Mouse (Mus musculus) forebrain, embryonic 16.5 days (tissue): ENCODE measurements around the gene Farp1. TPM values are rescaled to one million over a fixed set of nuclear protein-coding genes. Genes with fewer than 3 reads are reported as not detected.

Experiments used
- ATAC-seq: fragments of 200-750 bp; cut with Nextera tagmentation; 2 replicates; pipeline ENCODE4 v1.8.0; 2017; ENCODE audit warnings: mild to moderate bottlenecking, moderate library complexity
- H3K27ac ChIP-seq: fragments of 300-500 bp; sonication (generic); 2 replicates; pipeline ENCODE4 v1.5.1; 2014; ENCODE audit warnings: low read length, control low read depth
- H3K27me3 ChIP-seq: fragments of 300-500 bp; sonication (generic); replicated peaks from 2 replicates; pipeline ENCODE4 v1.6.1; 2014; ENCODE audit warnings: low read length; ENCODE audit not compliant: control insufficient read depth, insufficient read depth
- H3K36me3 ChIP-seq: fragments of 300-500 bp; sonication (generic); 2 replicates; pipeline ENCODE4 v1.6.1; 2014; ENCODE audit not compliant: control insufficient read depth, insufficient read depth
- H3K4me1 ChIP-seq: fragments of 300-500 bp; sonication (generic); replicated peaks from 2 replicates; pipeline ENCODE4 v1.6.1; 2014; ENCODE audit warnings: low read length; ENCODE audit not compliant: control insufficient read depth, insufficient read depth
- H3K4me2 ChIP-seq: fragments of 300-500 bp; sonication (generic); 2 replicates; pipeline ENCODE4 v1.6.1; 2014; ENCODE audit warnings: mild to moderate bottlenecking, low read length, control low read depth
- H3K4me3 ChIP-seq: fragments of 300-500 bp; sonication (generic); replicated peaks from 2 replicates; pipeline ENCODE4 v1.5.1; 2014; ENCODE audit warnings: mild to moderate bottlenecking, low read length, control low read depth
- H3K9ac ChIP-seq: fragments of 300-500 bp; sonication (generic); replicated peaks from 2 replicates; pipeline ENCODE4 v1.6.1; 2014; ENCODE audit warnings: low read depth, low read length, control low read depth
- H3K9me3 ChIP-seq: fragments of 300-500 bp; sonication (generic); 2 replicates; pipeline ENCODE4 v1.6.1; 2016; ENCODE audit warnings: low read length; ENCODE audit not compliant: control insufficient read depth
- WGBS: fragments of 180-500 bp; shearing (Covaris S2); extraction: QIAGEN DNeasy Blood & Tissue Kit; methylation state at CpG from one replicate; pipeline ENCODE4 v1.1.7; 2014; 5-methylcytosine and 5-hydroxymethylcytosine counted together
- polyA plus RNA-seq: library from polyadenylated mRNA; unstranded; fragments of >200 nt; fragmentation: Nextera tagmentation; extraction: Ambion mirVana; gene quantifications from 2 replicates; pipeline ENCODE4 v1.2.1, GENCODE M21; 2015

Farp1 gene
- polyA plus RNA-seq, 1 experiment from 2014 or later: 43.6 TPM

DNA sequence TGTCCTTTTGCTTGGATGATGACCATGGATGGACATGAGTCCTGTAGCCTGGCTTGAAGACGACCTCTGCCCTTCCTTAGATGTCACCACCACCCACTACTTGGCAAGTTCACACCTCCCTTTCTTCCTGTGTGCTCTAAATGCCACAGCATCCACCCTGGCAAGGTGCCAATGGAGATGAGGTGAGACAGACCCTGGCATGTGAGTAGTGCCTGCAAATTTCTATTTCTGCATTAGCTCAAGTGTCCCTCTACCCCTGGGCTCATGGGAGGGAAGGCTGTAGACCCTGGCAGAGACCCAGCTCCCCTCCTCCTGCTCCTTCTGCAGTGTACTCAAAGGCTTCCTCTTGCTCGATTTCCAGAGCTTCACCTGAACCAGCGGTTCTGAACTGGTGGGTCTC is 279.9 kb downstream of the Farp1 start:
- H3K4me3 ChIP-seq: no peak overlapping the region
- no peaks in the 10 kb centered on the region for H3K36me3 ChIP-seq
- no peaks in the 10 kb centered on the region for H3K27me3 ChIP-seq
- no peak overlapping the region for H3K9ac ChIP-seq
- peaks cover 15% of the 10 kb centered on the region for H3K4me1 ChIP-seq
- 0 out of 2 replicates have a peak, but pooled peaks have one; percentile 21 for ATAC-seq
- 0 out of 2 replicates have a peak, but pooled peaks cover 2% of the 10 kb centered on the region for H3K9me3 ChIP-seq
- 74% methylated on average over 3 of the region's 3 CpGs for WGBS
- no peak overlapping the region for H3K27ac ChIP-seq
- H3K4me2 ChIP-seq: no peak overlapping the region

DNA sequence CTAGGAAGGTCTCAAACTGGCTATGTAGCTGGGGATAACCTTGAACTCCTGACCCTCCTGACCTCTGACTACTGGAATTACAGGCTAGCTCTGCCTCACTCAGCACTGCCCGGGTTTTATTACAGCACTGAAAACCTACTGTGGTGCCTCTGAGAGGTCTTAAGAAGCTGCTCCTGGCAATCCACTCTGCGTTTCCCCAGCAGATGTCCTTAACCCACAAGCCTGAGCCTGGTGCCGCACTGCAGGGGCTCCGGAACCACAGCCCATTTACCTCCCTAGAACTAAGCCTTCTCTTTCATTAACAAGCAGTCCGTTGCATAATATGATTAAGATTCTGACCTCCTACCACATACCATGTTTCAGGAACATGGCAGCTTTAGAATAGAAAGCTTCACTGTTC is 281.1 kb downstream of the Farp1 start:
- Histone ChIP-seq H3K4me1 (peaks cover 15% of the 10 kb centered on the region), H3K9me3 (0 out of 2 replicates have a peak, but pooled peaks cover 2% of the 10 kb centered on the region), H3K4me3 (no peak overlapping the region), H3K27me3 (no peaks in the 10 kb centered on the region), H3K27ac (no peak overlapping the region), H3K9ac (no peak overlapping the region), H3K36me3 (no peaks in the 10 kb centered on the region), H3K4me2 (no peak overlapping the region)
- no peak; the same call in 1 of the 2 replicates for ATAC-seq
- 43% methylated on average over 5 of the region's 5 CpGs for WGBS

DNA sequence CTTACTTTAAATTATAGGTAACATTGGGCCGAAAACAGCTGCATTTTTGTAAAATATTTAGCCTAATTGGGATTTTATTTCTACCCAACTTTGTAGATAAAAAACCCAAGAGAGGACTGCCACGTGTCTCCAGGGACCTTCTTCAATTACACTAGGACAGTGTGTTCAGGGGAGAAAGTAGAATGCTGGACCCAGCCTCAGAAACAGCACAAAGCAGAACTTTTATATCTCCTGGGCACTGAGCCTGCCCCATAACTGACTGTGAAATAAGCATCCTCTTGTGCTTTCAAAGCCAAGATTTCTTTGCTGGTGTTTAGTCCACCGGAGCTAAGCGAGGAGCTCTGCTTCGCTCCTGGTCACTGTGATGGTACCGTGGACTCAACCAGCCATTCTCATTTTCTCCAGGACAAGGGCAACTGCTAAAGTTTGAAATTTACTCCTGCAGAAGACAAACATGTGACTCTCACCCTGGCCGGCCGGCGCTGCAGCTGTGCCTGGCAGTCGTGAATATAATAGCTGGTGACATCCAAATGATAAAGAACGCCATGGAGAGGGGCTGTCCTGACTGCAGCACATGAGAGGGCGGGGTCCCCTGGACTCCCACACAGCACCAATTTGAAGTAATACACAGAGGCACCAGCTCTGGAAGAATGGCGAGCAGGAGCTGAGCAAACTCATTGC is 281.8 kb downstream of the Farp1 start:
- H3K9me3 ChIP-seq: 0 out of 2 replicates have a peak, but pooled peaks cover 2% of the 10 kb centered on the region
- H3K9ac ChIP-seq: no peak overlapping the region
- H3K4me2 ChIP-seq: no peak overlapping the region
- H3K27ac ChIP-seq: no peak overlapping the region; the same call in 1 of the 2 replicates
- 68% methylated on average over 13 of the region's 13 CpGs for WGBS
- H3K36me3 ChIP-seq: no peaks in the 10 kb centered on the region
- peaks cover 15% of the 10 kb centered on the region for H3K4me1 ChIP-seq
- no peak overlapping the region for H3K4me3 ChIP-seq
- H3K27me3 ChIP-seq: no peaks in the 10 kb centered on the region
- 0 out of 2 replicates have a peak, but pooled peaks have one; percentile 24 for ATAC-seq

DNA sequence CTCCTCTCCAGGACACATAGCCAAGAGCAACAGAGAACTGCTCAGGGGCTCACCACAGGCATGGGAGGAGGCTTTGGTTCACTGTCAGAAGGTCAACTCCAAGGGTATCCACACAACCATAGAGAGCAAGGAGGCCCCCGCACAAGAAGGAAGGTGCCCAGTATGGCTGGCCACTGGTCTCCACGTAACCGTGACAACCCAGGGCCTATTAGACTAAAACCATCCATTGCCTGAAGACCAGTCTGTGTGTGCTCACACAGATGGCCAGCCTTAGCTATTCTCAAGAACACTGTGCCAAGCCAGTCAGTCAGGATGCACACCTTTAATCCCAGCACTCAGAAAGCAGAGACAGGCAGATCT is 282.3 kb downstream of the Farp1 start:
- peaks cover 15% of the 10 kb centered on the region for H3K4me1 ChIP-seq
- 0 out of 2 replicates have a peak, but pooled peaks cover 2% of the 10 kb centered on the region for H3K9me3 ChIP-seq
- no peaks in the 10 kb centered on the region for H3K36me3 ChIP-seq
- H3K9ac ChIP-seq: no peak overlapping the region
- no peaks in the 10 kb centered on the region for H3K27me3 ChIP-seq
- WGBS: 89% methylated on average over 3 of the region's 3 CpGs
- H3K4me2 ChIP-seq: no peak overlapping the region
- H3K4me3 ChIP-seq: no peak overlapping the region
- no peak overlapping the region for H3K27ac ChIP-seq
- no peak for ATAC-seq

DNA sequence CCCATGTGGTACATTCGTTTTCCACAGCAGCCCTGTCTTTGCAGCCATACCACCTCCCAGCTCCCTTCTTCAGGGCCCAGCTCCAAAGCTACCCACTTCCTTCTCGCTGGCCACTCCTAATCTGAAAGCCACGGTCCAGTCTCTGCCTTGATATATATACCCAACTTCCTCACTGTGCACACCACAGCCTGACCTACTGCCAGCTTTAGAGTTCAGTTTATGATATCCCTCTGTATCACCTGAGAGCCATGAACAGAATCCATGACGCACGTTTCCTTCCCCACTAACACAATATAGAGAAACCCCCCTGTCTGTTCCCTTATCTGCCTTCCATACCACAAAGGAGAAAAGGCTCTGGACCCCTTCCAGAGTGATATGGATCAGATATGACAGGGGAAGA is 283.4 kb downstream of the Farp1 start:
- H3K27me3 ChIP-seq: no peaks in the 10 kb centered on the region
- 87% methylated on average over 5 of the region's 5 CpGs for WGBS

DNA sequence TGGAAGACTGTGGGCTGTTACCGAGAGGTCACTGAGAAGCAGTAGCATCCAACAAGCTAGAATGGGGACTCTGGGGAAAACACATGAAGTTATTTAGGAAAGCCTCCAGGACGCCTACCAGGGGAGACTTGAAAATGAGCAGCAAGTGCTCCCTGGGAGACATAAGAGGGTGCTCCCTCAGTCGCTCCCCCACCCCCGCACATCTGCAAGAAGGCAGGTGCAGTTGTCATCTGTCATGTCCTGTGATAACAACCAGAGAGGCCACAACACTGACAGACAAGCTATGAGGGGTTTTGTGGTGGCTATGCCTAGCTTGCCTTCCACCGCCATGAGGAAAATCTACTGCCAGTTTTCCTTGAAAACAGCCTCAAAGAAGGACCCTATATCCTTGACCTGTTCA is 287.1 kb downstream of the Farp1 start:
- H3K27ac ChIP-seq: no peak overlapping the region
- ATAC-seq: no peak
- 0 out of 2 replicates have a peak, but pooled peaks cover 2% of the 10 kb centered on the region for H3K9me3 ChIP-seq
- H3K4me1 ChIP-seq: no peaks in the 10 kb centered on the region
- no peak overlapping the region for H3K4me2 ChIP-seq
- H3K9ac ChIP-seq: no peak overlapping the region
- no peaks in the 10 kb centered on the region for H3K36me3 ChIP-seq
- no peak overlapping the region for H3K4me3 ChIP-seq
- H3K27me3 ChIP-seq: no peaks in the 10 kb centered on the region
- 92% methylated on average over 5 of the region's 5 CpGs for WGBS

More for the DNA sequence above, 283.4 kb downstream of the Farp1 start:
- H3K36me3 ChIP-seq: no peaks in the 10 kb centered on the region
- H3K9me3 ChIP-seq: 0 out of 2 replicates have a peak, but pooled peaks cover 2% of the 10 kb centered on the region
- no peak overlapping the region for H3K9ac ChIP-seq
- ATAC-seq: no peak
- no peak overlapping the region for H3K4me3 ChIP-seq
- no peak overlapping the region for H3K27ac ChIP-seq
- H3K4me1 ChIP-seq: peaks cover 15% of the 10 kb centered on the region
- no peak overlapping the region for H3K4me2 ChIP-seq

DNA sequence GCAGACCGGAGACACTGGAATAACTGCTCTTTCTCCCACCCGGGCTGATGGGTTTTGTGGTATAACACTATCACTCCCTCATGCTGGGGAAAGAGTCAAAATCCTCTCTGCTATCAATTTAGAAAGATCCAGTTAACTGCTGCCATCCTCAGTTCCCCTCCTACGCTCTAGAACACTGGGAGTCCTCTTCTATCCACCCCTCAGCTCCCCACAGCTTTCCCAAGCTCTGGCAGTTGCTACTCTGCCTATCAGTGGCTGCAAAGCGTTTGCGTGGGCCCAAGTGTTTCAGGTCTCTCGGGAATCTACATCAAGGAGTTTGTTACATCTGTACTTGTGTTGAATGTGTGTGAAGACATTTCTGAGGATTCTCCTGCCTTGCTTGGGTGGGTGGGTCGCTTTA is 287.6 kb downstream of the Farp1 start:
- 85% methylated on average over 7 of the region's 7 CpGs for WGBS
- no peak overlapping the region for H3K4me2 ChIP-seq
- H3K9me3 ChIP-seq: 0 out of 2 replicates have a peak, but pooled peaks cover 2% of the 10 kb centered on the region
- no peak overlapping the region for H3K27ac ChIP-seq
- ATAC-seq: no peak
- H3K9ac ChIP-seq: no peak overlapping the region
- H3K4me3 ChIP-seq: no peak overlapping the region
- H3K36me3 ChIP-seq: no peaks in the 10 kb centered on the region
- H3K4me1 ChIP-seq: no peaks in the 10 kb centered on the region
- H3K27me3 ChIP-seq: no peaks in the 10 kb centered on the region

DNA sequence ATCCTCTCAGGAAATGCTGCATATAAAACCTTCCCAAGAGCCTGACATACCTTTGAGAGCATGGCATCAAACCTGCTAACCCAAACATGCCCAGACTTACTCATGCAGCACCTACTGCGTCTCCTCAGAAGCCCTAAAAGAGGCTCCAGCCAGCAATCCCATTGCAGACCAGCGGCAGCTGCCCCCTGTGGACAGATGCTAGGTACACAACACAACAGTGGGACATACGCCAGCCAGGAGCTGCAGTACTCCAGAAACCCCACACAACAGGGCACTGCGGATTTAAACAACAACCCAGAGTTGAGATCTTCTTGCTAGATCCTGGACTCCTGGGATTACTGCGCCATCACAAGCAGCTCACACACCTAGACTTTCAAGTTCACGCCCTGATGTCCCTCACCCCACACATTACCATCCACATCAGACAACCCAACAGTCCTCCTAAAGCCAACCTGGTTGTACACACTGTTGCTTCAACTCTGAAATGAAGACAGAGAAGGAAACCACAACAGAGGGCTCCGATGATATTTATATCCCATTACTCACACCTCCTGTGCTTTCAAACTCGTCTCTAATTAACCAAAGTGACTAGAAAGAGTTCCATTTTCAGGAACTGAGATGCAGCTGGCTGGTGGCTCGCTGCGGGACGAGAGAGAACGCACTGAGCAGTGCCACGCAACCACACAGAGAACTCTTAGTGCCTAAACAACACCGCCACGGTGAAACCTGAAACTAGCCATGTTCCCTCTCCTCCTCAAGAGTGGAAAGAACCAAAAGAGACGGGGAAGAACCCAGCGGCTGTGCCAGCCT is 289.7 kb downstream of the Farp1 start:
- H3K27me3 ChIP-seq: no peaks in the 10 kb centered on the region
- no peaks in the 10 kb centered on the region for H3K4me1 ChIP-seq
- no peak overlapping the region for H3K27ac ChIP-seq
- H3K4me2 ChIP-seq: no peak overlapping the region
- ATAC-seq: no peak
- 88% methylated on average over 17 of the region's 17 CpGs for WGBS
- no peaks in the 10 kb centered on the region for H3K36me3 ChIP-seq
- no peak overlapping the region for H3K9ac ChIP-seq
- H3K4me3 ChIP-seq: no peak overlapping the region
- no peaks in the 10 kb centered on the region for H3K9me3 ChIP-seq

DNA sequence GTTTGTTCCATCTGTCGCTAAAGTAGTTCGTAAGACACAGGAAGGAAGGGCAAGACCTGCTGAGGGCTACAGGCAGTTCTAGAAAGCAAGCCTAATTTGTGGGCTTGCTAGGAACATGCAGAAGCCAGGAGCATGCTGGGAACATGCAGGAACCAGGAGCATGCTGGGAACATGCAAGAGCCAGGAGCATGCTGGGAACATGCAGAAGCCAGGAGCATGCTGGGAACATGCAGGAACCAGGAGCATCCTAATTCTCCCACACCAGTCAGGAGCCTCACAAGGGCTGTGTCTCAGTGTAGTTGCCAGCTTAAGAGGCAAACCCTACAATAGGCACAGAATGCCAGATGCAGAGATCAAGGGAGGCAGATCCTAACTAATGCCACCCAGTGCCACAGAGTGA is 291.4 kb downstream of the Farp1 start:
- Histone ChIP-seq H3K27ac (no peak overlapping the region), H3K9ac (no peak overlapping the region), H3K36me3 (no peaks in the 10 kb centered on the region), H3K4me2 (no peak overlapping the region), H3K27me3 (no peaks in the 10 kb centered on the region), H3K4me3 (no peak overlapping the region), H3K4me1 (no peaks in the 10 kb centered on the region), H3K9me3 (no peaks in the 10 kb centered on the region)
- 82% methylated on average over 2 of the region's 2 CpGs for WGBS
- ATAC-seq: peak; percentile 40
